Mouse (Mus musculus) B cell, adult 2 months (primary cell): ENCODE data around the gene Mmp23.

ENCODE experiments used
- DNase-seq, 2 experiments: peaks; one replicate each; pipeline ENCODE4 v3.0.0; 2022

Gene Mmp23

DNA sequence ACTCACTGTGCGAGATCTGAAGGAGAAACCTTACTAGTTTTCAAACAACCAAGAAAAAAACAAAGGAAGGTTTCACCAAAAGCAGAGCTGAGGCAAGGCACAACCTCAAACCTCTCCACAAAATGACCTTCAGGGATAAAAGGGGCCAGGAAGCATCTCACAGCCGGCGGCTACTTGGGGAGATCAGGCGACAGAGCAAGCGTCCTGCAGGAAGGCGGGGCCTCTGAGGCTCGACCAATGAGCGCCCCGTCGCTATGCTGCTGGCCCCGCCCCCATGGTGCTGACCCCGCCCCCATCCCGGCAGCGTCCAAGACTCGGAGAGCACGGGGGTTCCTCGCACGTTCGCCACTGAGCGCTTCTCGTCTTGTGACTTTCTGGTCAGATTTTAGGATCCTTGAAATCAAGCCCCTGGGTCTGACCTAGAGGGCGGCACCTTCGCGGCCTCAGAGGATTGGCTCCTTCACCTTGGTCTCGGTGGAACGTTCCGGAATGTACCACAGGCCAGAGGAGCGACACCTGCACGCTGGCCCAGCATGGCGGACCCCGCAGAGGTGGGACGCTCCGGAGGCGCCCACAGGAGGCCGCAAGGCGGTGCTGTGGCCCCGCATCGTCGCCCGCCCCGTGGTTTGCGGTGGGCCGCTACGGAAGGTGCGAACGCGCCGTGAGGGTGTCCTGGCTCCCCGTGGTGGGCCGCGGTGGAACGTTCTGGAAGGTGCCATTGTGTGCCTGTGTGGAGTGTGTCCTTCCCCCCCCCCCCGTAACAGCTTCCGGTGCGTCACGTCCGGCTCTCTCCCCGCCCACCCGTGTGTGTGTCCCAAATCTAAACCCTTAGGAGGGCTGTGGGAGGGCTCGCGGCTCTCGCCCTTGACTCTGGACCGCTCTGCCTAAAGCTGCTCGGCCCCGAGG, 51.8 kb downstream of the Mmp23 start, which contains the start of gene Slc35e2:
Gene Slc35e2, plus strand, starts transcription at position 326 of the 906 bp plus-strand sequence.
- peak; percentile 95 to 96 for DNase-seq
